Mouse (Mus musculus) gastrocnemius, postnatal 36 days (tissue): ENCODE results near the gene Usp29. TPM values are rescaled to one million over a fixed set of nuclear protein-coding genes. Genes with fewer than 3 reads are reported as not detected.
"Not testable (repeated sequence)": the region's sequence is repeated elsewhere in the genome, so short reads cannot be mapped to it uniquely, and the experiment has no call there.

Experiments used
- DNase-seq, 2 experiments: peaks; one replicate each; pipeline ENCODE4 v3.0.0; 2022
- intact Hi-C: fragments of 180-260 bp; cut with DNase I; formaldehyde crosslinking; loops from one replicate; pipeline ENCODE4 v1.15.1; 2025
- total RNA-seq, 2 experiments: library from RNA; stranded (reverse); gene quantifications; 2 replicates each; pipeline ENCODE4 v1.2.3; 2021

The Usp29 gene
- total RNA-seq, 2 experiments from 2014 or later: 0.31 to 0.59 TPM

- intact Hi-C loops: no loop called here
- DNase-seq: no peak
Measured at GRCm38 (mm10) chr7:6756777-6757291, 26.5 kb downstream of the Usp29 start.

GRCm38 (mm10) chr7:6759698-6760097 lies 29.3 kb downstream of the Usp29 start:
- intact Hi-C loops: no loop called here
- no peak for DNase-seq

- intact Hi-C loops: no loop called here
- DNase-seq: no peak
Measured at GRCm38 (mm10) chr7:6760170-6760569, 29.8 kb downstream of the Usp29 start.

- intact Hi-C loops: no loop called here
- DNase-seq: peak in 1 of 2 experiments; percentile 16
Measured at GRCm38 (mm10) chr7:6765240-6765639, 34.9 kb downstream of the Usp29 start.

GRCm38 (mm10) chr7:6770286-6770685 lies 39.9 kb downstream of the Usp29 start:
- intact Hi-C loops: no loop called here

GRCm38 (mm10) chr7:6773865-6774413 lies 43.6 kb downstream of the Usp29 start:
- intact Hi-C loops, DNase-seq: not testable (repeated sequence)

More at GRCm38 (mm10) chr7:6770286-6770685, 39.9 kb downstream of the Usp29 start:
- peak; percentile 28 to 37 for DNase-seq

- intact Hi-C loops: no loop called here
- DNase-seq: no peak
Measured at GRCm38 (mm10) chr7:6776314-6777059, 46.1 kb downstream of the Usp29 start.

GRCm38 (mm10) chr7:6777107-6777506 lies 46.7 kb downstream of the Usp29 start:
- intact Hi-C loops: no loop called here

GRCm38 (mm10) chr7:6777689-6778088 lies 47.3 kb downstream of the Usp29 start:
- DNase-seq: no peak
- intact Hi-C loops: no loop called here

More at GRCm38 (mm10) chr7:6777107-6777506, 46.7 kb downstream of the Usp29 start:
- DNase-seq: no peak

- no peak for DNase-seq
- intact Hi-C loops: no loop called here
Measured at GRCm38 (mm10) chr7:6779172-6779571, 48.8 kb downstream of the Usp29 start.

GRCm38 (mm10) chr7:6781541-6781940 lies 51.2 kb downstream of the Usp29 start:
- intact Hi-C loops: no loop called here
- no peak for DNase-seq

- DNase-seq: no peak
- intact Hi-C loops: no loop called here
Measured at GRCm38 (mm10) chr7:6784340-6785073, 54.1 kb downstream of the Usp29 start.

GRCm38 (mm10) chr7:6787000-6787399 lies 56.6 kb downstream of the Usp29 start:
- intact Hi-C loops: no loop called here

GRCm38 (mm10) chr7:6788101-6788500 lies 57.7 kb downstream of the Usp29 start:
- intact Hi-C loops: no loop called here
- no peak for DNase-seq

More at GRCm38 (mm10) chr7:6787000-6787399, 56.6 kb downstream of the Usp29 start:
- DNase-seq: no peak

GRCm38 (mm10) chr7:6791286-6792065 lies 61.1 kb downstream of the Usp29 start:
- DNase-seq: no peak
- intact Hi-C loops: no loop called here

GRCm38 (mm10) chr7:6793240-6793639 lies 62.9 kb downstream of the Usp29 start:
- DNase-seq: no peak
- intact Hi-C loops: no loop called here

GRCm38 (mm10) chr7:6793811-6794210 lies 63.4 kb downstream of the Usp29 start:
- DNase-seq: no peak
- intact Hi-C loops: no loop called here

GRCm38 (mm10) chr7:6797408-6797807 lies 67.0 kb downstream of the Usp29 start:
- no peak for DNase-seq
- intact Hi-C loops: no loop called here

GRCm38 (mm10) chr7:6799105-6799805 lies 68.9 kb downstream of the Usp29 start:
- DNase-seq: no peak
- intact Hi-C loops: no loop called here
